ENCODE assay signal across 8 mouse cellular contexts in genomic region chr9:115120678-115121224, GRCm38 (mm10).
A peak's percentile ranks its signal among the peaks of the same experiment; 100 is the strongest.
DNase-seq lines count a peak whose midpoint lies in the region; ATAC-seq lines count a peak whose summit lies in the region.

No protein-coding gene starts in this region.

- peaks cover 16% of the 10 kb centered on the region for H3K4me1 ChIP-seq in neural tube, embryonic 12.5 days

- H3K9me3 ChIP-seq in neural tube, embryonic 12.5 days, result no peaks in the 10 kb centered on the region

- H3K36me3 ChIP-seq in neural tube, embryonic 12.5 days, result no peaks in the 10 kb centered on the region

- H3K4me2 ChIP-seq in neural tube, embryonic 12.5 days (replicated peaks), result no peak overlapping the region

- 31% methylated on average over 17 of the region's 17 CpGs for WGBS in large intestine, adult 2 months
- WGBS in neural tube, embryonic 12.5 days, result 74% methylated on average over 17 of the region's 17 CpGs

- no peak overlapping the region for H3K27ac ChIP-seq in neural tube, embryonic 12.5 days

- H3K4me3 ChIP-seq in neural tube, embryonic 12.5 days, result no peak overlapping the region

- H3K27me3 ChIP-seq in neural tube, embryonic 12.5 days (replicated peaks), result no peaks in the 10 kb centered on the region

- ATAC-seq in neural tube, embryonic 12.5 days (ENCODE audit: low FRiP score, low read depth), result peak; percentile 65
- no peak for ATAC-seq in CD4-positive, CD25-positive, alpha-beta regulatory T cell, adult 4 months
- ATAC-seq in granulocyte monocyte progenitor cell, adult 5-6 weeks (replicated peaks; ENCODE audit: poor library complexity, severe bottlenecking), result no peak

- DNase-seq in ovary, adult 18-20 months (ENCODE audit: low spot score), result peak; percentile 73
- no peak for DNase-seq in ovary, postnatal 10 days (ENCODE audit: low spot score)
- peak; percentile 85 to 86 for DNase-seq in cerebellum, postnatal 10 days
- peak; percentile 48 to 57 for DNase-seq in heart, postnatal 10 days
- peak; percentile 6 for DNase-seq in large intestine, adult 2 months (ENCODE audit: low read depth, low spot score)

- intact Hi-C loops in heart, postnatal 10 days (cut with DNase I), result no loop called here

- 0 out of 2 replicates have a peak overlapping the region, but pooled peaks have one; percentile 0 for H3K9ac ChIP-seq in neural tube, embryonic 12.5 days
